Mouse (Mus musculus) ES-E14 (cell line): ENCODE results near the gene Elovl1.

Experiments used
- HCFC1 ChIP-seq: IDR thresholded peaks from 2 replicates; pipeline ENCODE4 v1.6.1; 2012; ENCODE audit warnings: low read length, inconsistent platforms, borderline replicate concordance; ENCODE audit not compliant: insufficient read depth
- MAFK ChIP-seq: IDR thresholded peaks from 2 replicates; pipeline ENCODE4 v1.6.1; 2014; ENCODE audit warnings: mild to moderate bottlenecking, low read depth, low read length, inconsistent platforms; ENCODE audit not compliant: insufficient read depth
- ZC3H11A ChIP-seq: IDR thresholded peaks from 2 replicates; pipeline ENCODE4 v1.6.1; 2012; ENCODE audit warnings: low read depth, mild to moderate bottlenecking, inconsistent platforms, low read length, borderline replicate concordance
- ZNF384 ChIP-seq: IDR thresholded peaks from 2 replicates; pipeline ENCODE4 v1.6.1; 2012; ENCODE audit warnings: low read depth, low read length, inconsistent platforms

DNA sequence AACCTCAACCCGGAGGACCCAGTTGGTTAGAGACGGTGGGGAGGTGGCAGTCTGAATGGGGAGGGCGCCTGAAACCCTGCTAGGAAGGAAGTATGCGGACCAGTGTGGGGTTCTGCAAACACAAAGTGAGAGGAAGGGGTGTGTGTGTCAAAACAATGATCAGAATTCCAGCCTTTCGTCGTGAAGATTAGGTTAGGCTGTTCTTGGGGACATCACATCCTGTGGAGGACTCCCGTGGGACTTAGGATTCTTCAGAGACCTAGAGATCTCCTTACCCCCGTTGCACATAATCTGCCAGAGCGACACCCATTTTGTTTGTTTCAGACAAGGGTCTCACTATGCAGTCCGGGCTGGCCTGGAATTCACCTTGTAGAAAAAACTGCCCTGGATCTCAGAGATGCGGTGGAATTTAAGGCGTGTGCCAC is 9.9 kb downstream of the Elovl1 start:
- TF ChIP-seq ZNF384: peak; percentile 82
- TF ChIP-seq ZC3H11A: no peak
- no peak for TF ChIP-seq HCFC1
- no peak for TF ChIP-seq MAFK
